Mouse (Mus musculus) CH12.LX (cell line): Measurements from ENCODE around the gene Gm49387.

ENCODE experiments used
- CTCF ChIP-seq, 2 experiments: IDR thresholded peaks in 1 of 2; conservative IDR thresholded peaks in 1 of 2; 2 replicates each; pipeline ENCODE4 v1.5.1; 2011 to 2012; ENCODE audit warnings: low read depth in 2 of 2, low read length in 2 of 2, improper control_type of control experiment in 1 of 2, inconsistent platforms in 1 of 2, mild to moderate bottlenecking in 1 of 2, moderate library complexity in 1 of 2
- HCFC1 ChIP-seq: IDR thresholded peaks from 2 replicates; pipeline ENCODE4 v1.6.1; 2012; ENCODE audit warnings: low read depth, mild to moderate bottlenecking, inconsistent platforms, low read length, improper control_type of control experiment
- JUN ChIP-seq: IDR thresholded peaks from 2 replicates; pipeline ENCODE4 v1.6.1; 2011; ENCODE audit warnings: low read depth, mild to moderate bottlenecking, low read length, improper control_type of control experiment, moderate library complexity; ENCODE audit not compliant: insufficient read depth
- JUND ChIP-seq: conservative IDR thresholded peaks from 2 replicates; pipeline ENCODE4 v1.6.1; 2011; ENCODE audit warnings: low read depth, low read length, improper control_type of control experiment
- MEF2A ChIP-seq: IDR thresholded peaks from 2 replicates; pipeline ENCODE4 v1.6.1; 2014; ENCODE audit warnings: low read depth, mild to moderate bottlenecking, inconsistent platforms, low read length, improper control_type of control experiment, borderline replicate concordance
- NELFE ChIP-seq: IDR thresholded peaks from 2 replicates; pipeline ENCODE4 v1.6.1; 2011; ENCODE audit warnings: low read depth, low read length, improper control_type of control experiment
- PAX5 ChIP-seq: IDR thresholded peaks from 2 replicates; pipeline ENCODE4 v1.6.1; 2012; ENCODE audit warnings: low read length, inconsistent platforms, mixed read lengths
- POLR2A ChIP-seq: IDR thresholded peaks from 2 replicates; pipeline ENCODE4 v1.6.1; 2011; ENCODE audit warnings: low read depth, mild to moderate bottlenecking, improper control_type of control experiment, low read length
- TBP ChIP-seq: conservative IDR thresholded peaks from 2 replicates; pipeline ENCODE4 v1.6.1; 2011; ENCODE audit warnings: low read depth, low read length, improper control_type of control experiment
- ZC3H11A ChIP-seq: IDR thresholded peaks from 2 replicates; pipeline ENCODE4 v1.6.1; 2012; ENCODE audit warnings: low read depth, mild to moderate bottlenecking, inconsistent platforms, low read length, improper control_type of control experiment

DNA sequence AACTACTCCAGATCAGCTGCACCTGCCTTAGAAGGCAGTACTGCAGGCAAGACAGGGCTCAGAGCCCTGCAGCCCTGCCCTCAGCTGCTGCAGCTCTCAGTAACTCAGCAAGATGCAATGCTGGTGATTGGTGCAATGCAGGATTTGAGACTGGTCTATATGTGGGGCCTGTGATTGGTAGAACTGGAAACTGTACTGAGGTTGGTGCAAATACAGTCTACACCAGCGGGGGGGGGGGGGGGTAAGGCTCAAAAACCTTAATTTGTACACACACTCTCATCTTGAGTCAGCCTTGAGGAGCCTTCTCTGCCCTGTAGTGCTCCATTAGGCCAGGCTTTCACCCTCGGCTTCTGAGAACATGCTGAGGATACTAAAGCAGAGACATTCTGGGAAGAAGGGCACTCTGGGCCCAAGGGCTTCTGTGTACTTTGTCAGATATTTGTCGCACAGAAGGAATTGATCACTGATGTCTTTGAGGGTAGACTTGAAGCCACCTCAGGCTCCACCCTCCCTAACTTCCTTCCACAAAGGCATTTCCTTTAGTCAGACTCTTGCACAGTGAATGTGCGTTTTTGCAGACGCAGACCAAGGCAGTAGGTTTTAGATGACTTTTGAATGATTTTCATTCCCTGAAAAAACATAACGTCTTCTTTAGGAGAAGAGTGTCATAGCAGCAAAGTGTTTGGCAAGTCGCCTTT lies 43.8 kb upstream of the Gm49387 start:
- TF ChIP-seq MEF2A (no peak), CTCF (conservative IDR thresholded peaks at IDR 0.05 in 1 of 2, IDR thresholded peaks at IDR 0.05 in 1 of 2; ENCODE audit: low read depth in 2 of 2, low read length in 2 of 2) (no peak), TBP (no peak), POLR2A (no peak), NELFE (no peak), PAX5 (no peak), JUN (no peak), ZC3H11A (no peak), HCFC1 (no peak), JUND (no peak)
